Mouse (Mus musculus): ENCODE results near the gene Pex5l. TPM values are rescaled to one million over a fixed set of nuclear protein-coding genes. Genes with fewer than 3 reads are reported as not detected.

Pex5l gene
- polyA plus RNA-seq, 1 experiment from 2014 or later = 0.46 TPM

DNA sequence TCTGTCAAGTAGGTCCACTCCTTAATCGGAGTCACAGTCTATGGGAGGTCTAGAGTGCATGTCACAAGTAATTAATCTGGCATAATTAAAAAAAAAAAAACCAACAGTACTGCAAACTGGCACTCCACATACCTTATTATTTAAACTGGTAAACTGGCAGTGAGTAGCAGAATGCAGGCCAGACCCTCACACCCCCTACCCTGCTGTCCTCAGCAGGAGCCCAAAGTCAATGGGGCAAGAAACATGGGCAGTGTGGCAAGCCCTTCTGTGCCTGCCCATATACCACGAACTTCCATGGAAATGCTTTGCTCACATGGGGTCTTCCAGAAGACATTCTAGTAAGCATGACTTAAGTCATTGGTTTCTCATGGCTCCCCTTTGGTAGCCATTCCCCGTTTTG, 63.9 kb downstream of the Pex5l start:
- 80% methylated on average over 3 of the region's 3 CpGs for WGBS
- H3K4me1 ChIP-seq (ENCODE audit: control insufficient read depth, insufficient read depth, low read length) = no peaks in the 10 kb centered on the region
- no peak for ATAC-seq (ENCODE audit: insufficient number of reproducible peaks, insufficient read depth, low FRiP score, low read depth)

DNA sequence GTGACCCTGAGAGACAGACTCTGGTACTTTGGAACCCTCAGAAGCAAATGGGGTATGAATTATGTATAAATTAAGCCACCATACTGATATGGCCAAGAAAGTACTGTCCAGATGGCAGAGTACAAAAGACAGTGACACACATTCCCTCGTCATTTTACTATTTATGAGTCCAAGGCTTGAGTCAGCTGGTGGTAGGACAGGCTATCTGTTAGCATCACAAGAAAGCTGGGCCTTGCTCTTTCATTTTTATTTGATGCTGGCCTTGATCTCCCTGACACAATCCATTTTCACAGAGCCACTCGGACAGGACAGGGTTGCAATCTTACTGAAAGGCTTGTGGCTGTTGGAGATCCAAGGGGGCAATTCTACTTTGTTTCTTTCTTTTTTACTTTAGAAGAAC, 67.4 kb downstream of the Pex5l start:
- no peak overlapping the region for H3K27ac ChIP-seq (ENCODE audit: low read length)
- H3K27me3 ChIP-seq (ENCODE audit: control insufficient read depth, insufficient read depth, low read length) = no peaks in the 10 kb centered on the region
- no peaks in the 10 kb centered on the region for H3K36me3 ChIP-seq (ENCODE audit: control insufficient read depth, insufficient read depth, low read length)
- H3K4me2 ChIP-seq (replicated peaks; ENCODE audit: low read depth, low read length) = no peak overlapping the region
- no peaks in the 10 kb centered on the region for H3K9me3 ChIP-seq (ENCODE audit: control insufficient read depth, low read depth, low read length)
- no peak overlapping the region for H3K9ac ChIP-seq (replicated peaks; ENCODE audit: low read depth, low read length)
- no peak for ATAC-seq (ENCODE audit: insufficient number of reproducible peaks, insufficient read depth, low FRiP score, low read depth)
- 80% methylated on average over 2 of the region's 2 CpGs for WGBS
- no peaks in the 10 kb centered on the region for H3K4me1 ChIP-seq (ENCODE audit: control insufficient read depth, insufficient read depth, low read length)
- H3K4me3 ChIP-seq (ENCODE audit: low read depth, low read length) = no peak overlapping the region

More for the DNA sequence above, 63.9 kb downstream of the Pex5l start:
- H3K9me3 ChIP-seq (ENCODE audit: control insufficient read depth, low read depth, low read length) = no peaks in the 10 kb centered on the region
- no peak overlapping the region for H3K4me3 ChIP-seq (ENCODE audit: low read depth, low read length)
- H3K27me3 ChIP-seq (ENCODE audit: control insufficient read depth, insufficient read depth, low read length) = no peaks in the 10 kb centered on the region
- H3K27ac ChIP-seq (ENCODE audit: low read length) = no peak overlapping the region
- no peaks in the 10 kb centered on the region for H3K36me3 ChIP-seq (ENCODE audit: control insufficient read depth, insufficient read depth, low read length)
- H3K9ac ChIP-seq (replicated peaks; ENCODE audit: low read depth, low read length) = no peak overlapping the region
- no peak overlapping the region for H3K4me2 ChIP-seq (replicated peaks; ENCODE audit: low read depth, low read length)

- Histone ChIP-seq H3K4me3 (ENCODE audit: low read depth, low read length) (no peak overlapping the region), H3K36me3 (ENCODE audit: control insufficient read depth, insufficient read depth, low read length) (no peaks in the 10 kb centered on the region), H3K4me2 (replicated peaks; ENCODE audit: low read depth, low read length) (no peak overlapping the region), H3K27ac (ENCODE audit: low read length) (no peak overlapping the region), H3K4me1 (ENCODE audit: control insufficient read depth, insufficient read depth, low read length) (no peaks in the 10 kb centered on the region), H3K9me3 (ENCODE audit: control insufficient read depth, low read depth, low read length) (no peaks in the 10 kb centered on the region), H3K27me3 (ENCODE audit: control insufficient read depth, insufficient read depth, low read length) (no peaks in the 10 kb centered on the region), H3K9ac (replicated peaks; ENCODE audit: low read depth, low read length) (no peak overlapping the region)
- ATAC-seq (ENCODE audit: insufficient number of reproducible peaks, insufficient read depth, low FRiP score, low read depth) = no peak
- WGBS = 64% methylated on average over 10 of the region's 10 CpGs
Measured at GRCm38 (mm10) chr3:33074266-33074981, 68.6 kb downstream of the Pex5l start.

- H3K4me1 ChIP-seq (ENCODE audit: control insufficient read depth, insufficient read depth, low read length) = no peaks in the 10 kb centered on the region
- H3K4me3 ChIP-seq (ENCODE audit: low read depth, low read length) = no peak overlapping the region
- no peaks in the 10 kb centered on the region for H3K9me3 ChIP-seq (ENCODE audit: control insufficient read depth, low read depth, low read length)
- H3K27me3 ChIP-seq (ENCODE audit: control insufficient read depth, insufficient read depth, low read length) = no peaks in the 10 kb centered on the region
- H3K36me3 ChIP-seq (ENCODE audit: control insufficient read depth, insufficient read depth, low read length) = no peaks in the 10 kb centered on the region
- ATAC-seq (ENCODE audit: insufficient number of reproducible peaks, insufficient read depth, low FRiP score, low read depth) = no peak
- H3K27ac ChIP-seq (ENCODE audit: low read length) = no peak overlapping the region
- H3K9ac ChIP-seq (replicated peaks; ENCODE audit: low read depth, low read length) = no peak overlapping the region
- 77% methylated on average over 1 of the region's 1 CpGs for WGBS
- no peak overlapping the region for H3K4me2 ChIP-seq (replicated peaks; ENCODE audit: low read depth, low read length)
Measured at GRCm38 (mm10) chr3:33073905-33074265, 69.2 kb downstream of the Pex5l start.

DNA sequence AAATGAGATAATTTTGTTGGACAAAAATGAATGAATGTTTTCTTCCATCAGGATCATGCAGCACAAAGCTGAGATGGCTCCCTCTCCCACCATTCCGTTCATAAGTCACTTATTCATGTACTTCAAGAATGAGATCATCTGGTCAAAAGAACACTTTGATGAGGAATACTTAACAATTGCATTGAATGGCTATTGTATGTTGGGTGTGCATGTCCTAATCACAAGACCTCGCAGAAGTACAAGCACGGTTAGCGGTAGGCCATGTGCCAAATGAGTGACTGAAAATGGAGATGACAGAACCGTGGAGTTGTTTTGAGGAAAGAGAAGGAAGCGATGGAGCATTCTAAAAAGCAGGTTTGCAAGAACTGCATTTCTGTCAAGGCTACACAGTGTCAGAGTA, 72.3 kb downstream of the Pex5l start:
- H3K36me3 ChIP-seq (ENCODE audit: control insufficient read depth, insufficient read depth, low read length) = no peaks in the 10 kb centered on the region
- ATAC-seq (ENCODE audit: insufficient number of reproducible peaks, insufficient read depth, low FRiP score, low read depth) = no peak
- no peaks in the 10 kb centered on the region for H3K4me1 ChIP-seq (ENCODE audit: control insufficient read depth, insufficient read depth, low read length)
- no peak overlapping the region for H3K9ac ChIP-seq (replicated peaks; ENCODE audit: low read depth, low read length)
- H3K4me2 ChIP-seq (replicated peaks; ENCODE audit: low read depth, low read length) = no peak overlapping the region
- H3K27me3 ChIP-seq (ENCODE audit: control insufficient read depth, insufficient read depth, low read length) = no peaks in the 10 kb centered on the region
- WGBS = 91% methylated on average over 6 of the region's 6 CpGs
- no peak overlapping the region for H3K27ac ChIP-seq (ENCODE audit: low read length)
- H3K4me3 ChIP-seq (ENCODE audit: low read depth, low read length) = no peak overlapping the region
- no peaks in the 10 kb centered on the region for H3K9me3 ChIP-seq (ENCODE audit: control insufficient read depth, low read depth, low read length)

DNA sequence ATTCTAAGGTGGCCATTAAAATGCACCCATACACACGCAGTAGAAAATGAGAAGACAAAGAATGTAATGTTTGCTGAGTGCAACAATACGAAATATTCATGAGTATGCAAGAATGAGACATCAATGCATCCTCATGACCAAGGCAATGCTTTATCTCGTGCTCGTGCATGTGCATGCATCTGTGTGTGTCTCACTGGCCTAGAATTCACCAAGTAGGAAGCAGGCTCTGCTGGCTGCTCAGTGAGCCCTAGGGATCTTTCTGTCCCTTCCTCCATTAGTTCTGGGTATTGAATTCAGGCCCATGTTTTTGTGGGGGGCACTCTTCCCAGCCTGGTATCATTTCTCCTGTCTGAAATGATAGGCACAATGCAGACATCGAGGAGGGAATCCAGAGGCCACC, 74.9 kb downstream of the Pex5l start:
- Histone ChIP-seq H3K9ac (replicated peaks; ENCODE audit: low read depth, low read length) (no peak overlapping the region), H3K4me1 (ENCODE audit: control insufficient read depth, insufficient read depth, low read length) (no peaks in the 10 kb centered on the region), H3K4me3 (ENCODE audit: low read depth, low read length) (no peak overlapping the region), H3K27ac (ENCODE audit: low read length) (no peak overlapping the region), H3K9me3 (ENCODE audit: control insufficient read depth, low read depth, low read length) (no peaks in the 10 kb centered on the region), H3K27me3 (ENCODE audit: control insufficient read depth, insufficient read depth, low read length) (no peaks in the 10 kb centered on the region), H3K4me2 (replicated peaks; ENCODE audit: low read depth, low read length) (no peak overlapping the region), H3K36me3 (ENCODE audit: control insufficient read depth, insufficient read depth, low read length) (no peaks in the 10 kb centered on the region)
- ATAC-seq (ENCODE audit: insufficient number of reproducible peaks, insufficient read depth, low FRiP score, low read depth) = no peak
- 84% methylated on average over 5 of the region's 5 CpGs for WGBS

GRCm38 (mm10) chr3:33063590-33063989, 79.5 kb downstream of the Pex5l start:
- ATAC-seq (ENCODE audit: insufficient number of reproducible peaks, insufficient read depth, low FRiP score, low read depth) = no peak
- 56% methylated on average over 6 of the region's 6 CpGs for WGBS
- Histone ChIP-seq H3K27me3 (ENCODE audit: control insufficient read depth, insufficient read depth, low read length) (no peaks in the 10 kb centered on the region), H3K27ac (ENCODE audit: low read length) (no peak overlapping the region), H3K4me1 (ENCODE audit: control insufficient read depth, insufficient read depth, low read length) (no peaks in the 10 kb centered on the region), H3K9me3 (ENCODE audit: control insufficient read depth, low read depth, low read length) (no peaks in the 10 kb centered on the region), H3K4me2 (replicated peaks; ENCODE audit: low read depth, low read length) (no peak overlapping the region), H3K4me3 (ENCODE audit: low read depth, low read length) (no peak overlapping the region), H3K9ac (replicated peaks; ENCODE audit: low read depth, low read length) (no peak overlapping the region), H3K36me3 (ENCODE audit: control insufficient read depth, insufficient read depth, low read length) (no peaks in the 10 kb centered on the region)

DNA sequence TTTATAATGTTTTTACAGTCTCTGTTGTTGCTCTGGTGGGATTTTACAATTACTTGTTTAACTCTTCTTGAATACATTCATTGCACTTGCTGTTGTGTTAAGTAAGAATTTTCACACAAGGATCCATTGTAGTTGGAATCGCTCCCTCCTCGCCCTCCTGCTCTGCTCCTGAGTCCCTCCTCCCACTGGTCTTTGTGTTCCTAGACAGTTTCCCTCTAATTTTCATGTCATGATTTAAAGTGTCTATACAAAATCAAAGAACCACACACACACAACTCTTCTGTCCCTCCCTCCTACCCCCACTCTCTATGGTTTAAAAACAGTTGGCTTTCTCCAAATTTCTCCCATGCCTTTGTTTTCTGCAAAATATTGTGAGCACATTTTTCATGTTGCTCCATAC, 81.6 kb downstream of the Pex5l start:
- H3K27me3 ChIP-seq (ENCODE audit: control insufficient read depth, insufficient read depth, low read length) = no peaks in the 10 kb centered on the region
- no peak overlapping the region for H3K4me3 ChIP-seq (ENCODE audit: low read depth, low read length)
- ATAC-seq (ENCODE audit: insufficient number of reproducible peaks, insufficient read depth, low FRiP score, low read depth) = no peak
- no peaks in the 10 kb centered on the region for H3K36me3 ChIP-seq (ENCODE audit: control insufficient read depth, insufficient read depth, low read length)
- H3K4me2 ChIP-seq (replicated peaks; ENCODE audit: low read depth, low read length) = no peak overlapping the region
- no peaks in the 10 kb centered on the region for H3K4me1 ChIP-seq (ENCODE audit: control insufficient read depth, insufficient read depth, low read length)
- 83% methylated on average over 2 of the region's 2 CpGs for WGBS
- H3K9ac ChIP-seq (replicated peaks; ENCODE audit: low read depth, low read length) = no peak overlapping the region
- no peaks in the 10 kb centered on the region for H3K9me3 ChIP-seq (ENCODE audit: control insufficient read depth, low read depth, low read length)
- no peak overlapping the region for H3K27ac ChIP-seq (ENCODE audit: low read length)

- 74% methylated on average over 4 of the region's 4 CpGs for WGBS
Measured at GRCm38 (mm10) chr3:33061016-33061415, 82.0 kb downstream of the Pex5l start.

More at GRCm38 (mm10) chr3:33061016-33061415, 82.0 kb downstream of the Pex5l start:
- no peak overlapping the region for H3K4me3 ChIP-seq (ENCODE audit: low read depth, low read length)
- H3K27me3 ChIP-seq (ENCODE audit: control insufficient read depth, insufficient read depth, low read length) = no peaks in the 10 kb centered on the region
- no peak overlapping the region for H3K9ac ChIP-seq (replicated peaks; ENCODE audit: low read depth, low read length)
- no peaks in the 10 kb centered on the region for H3K9me3 ChIP-seq (ENCODE audit: control insufficient read depth, low read depth, low read length)
- ATAC-seq (ENCODE audit: insufficient number of reproducible peaks, insufficient read depth, low FRiP score, low read depth) = no peak
- no peak overlapping the region for H3K4me2 ChIP-seq (replicated peaks; ENCODE audit: low read depth, low read length)
- H3K27ac ChIP-seq (ENCODE audit: low read length) = no peak overlapping the region
- no peaks in the 10 kb centered on the region for H3K36me3 ChIP-seq (ENCODE audit: control insufficient read depth, insufficient read depth, low read length)
- H3K4me1 ChIP-seq (ENCODE audit: control insufficient read depth, insufficient read depth, low read length) = no peaks in the 10 kb centered on the region
